Mouse (Mus musculus) intestine, postnatal 0 days (tissue): ENCODE measurements around the gene Ccdc171. TPM values are rescaled to one million over a fixed set of nuclear protein-coding genes. Genes with fewer than 3 reads are reported as not detected.
"Not testable (repeated sequence)": the region's sequence is repeated elsewhere in the genome, so short reads cannot be mapped to it uniquely, and the experiment has no call there.

Experiments used
- ATAC-seq: fragments of 200-750 bp; cut with Nextera tagmentation; 2 replicates; pipeline ENCODE4 v1.8.0; 2017; ENCODE audit warnings: mild to moderate bottlenecking, moderate TSS enrichment, moderate library complexity
- H3K27ac ChIP-seq: fragments of 300-500 bp; sonication (generic); 2 replicates; pipeline ENCODE4 v1.5.1; 2014; ENCODE audit warnings: mild to moderate bottlenecking, low read depth, low read length, moderate library complexity
- H3K27me3 ChIP-seq: fragments of 300-500 bp; sonication (generic); replicated peaks from 2 replicates; pipeline ENCODE4 v1.6.1; 2014; ENCODE audit warnings: low read length, mixed read lengths; ENCODE audit not compliant: control insufficient read depth, insufficient read depth
- H3K36me3 ChIP-seq: fragments of 300-500 bp; sonication (generic); 2 replicates; pipeline ENCODE4 v1.6.1; 2014; ENCODE audit warnings: mild to moderate bottlenecking, moderate library complexity; ENCODE audit not compliant: control insufficient read depth, insufficient read depth
- H3K4me1 ChIP-seq: fragments of 300-500 bp; sonication (generic); replicated peaks from 2 replicates; pipeline ENCODE4 v1.6.1; 2014; ENCODE audit warnings: antibody characterized with exemption, low read length, mixed read lengths; ENCODE audit not compliant: control insufficient read depth, insufficient read depth
- H3K4me2 ChIP-seq: fragments of 300-500 bp; sonication (generic); replicated peaks from 2 replicates; pipeline ENCODE4 v1.6.1; 2014; ENCODE audit warnings: low read depth, mild to moderate bottlenecking, moderate library complexity
- H3K4me3 ChIP-seq: fragments of 300-500 bp; sonication (generic); 2 replicates; pipeline ENCODE4 v1.5.1; 2014; ENCODE audit warnings: low read depth, low read length
- H3K9ac ChIP-seq: fragments of 300-500 bp; sonication (generic); 2 replicates; pipeline ENCODE4 v1.6.1; 2014; ENCODE audit warnings: mild to moderate bottlenecking, low read depth, low read length
- H3K9me3 ChIP-seq: fragments of 300-500 bp; sonication (generic); 2 replicates; pipeline ENCODE4 v1.6.1; 2016; ENCODE audit warnings: mixed run types; ENCODE audit not compliant: control insufficient read depth
- CTCF ChIP-seq: sonication (generic); IDR thresholded peaks from 2 replicates; pipeline ENCODE4 v1.5.1; 2016; ENCODE audit warnings: low read depth, mild to moderate bottlenecking, control low read depth, antibody characterized with exemption, moderate library complexity
- WGBS: fragments of 180-500 bp; shearing (Covaris S2); extraction: QIAGEN DNeasy Blood & Tissue Kit; methylation state at CpG from one replicate; pipeline ENCODE4 v1.1.7; 2014; 5-methylcytosine and 5-hydroxymethylcytosine counted together
- polyA plus RNA-seq: library from polyadenylated mRNA; unstranded; fragments of >200 nt; fragmentation: Nextera tagmentation; extraction: Ambion mirVana; gene quantifications from 2 replicates; pipeline ENCODE4 v1.2.1, GENCODE M21; 2015

The Ccdc171 gene
- polyA plus RNA-seq, 1 experiment from 2014 or later, result 0.69 TPM

GRCm38 (mm10) chr4:83533168-83533911 is 8.0 kb downstream of the Ccdc171 start:
- Histone ChIP-seq H3K27ac (no peak overlapping the region), H3K27me3 (no peaks in the 10 kb centered on the region), H3K4me3 (no peak overlapping the region), H3K4me2 (no peak overlapping the region), H3K9ac (no peak overlapping the region), H3K9me3 (no peaks in the 10 kb centered on the region), H3K36me3 (no peaks in the 10 kb centered on the region), H3K4me1 (no peaks in the 10 kb centered on the region)
- ATAC-seq, result no peak
- TF ChIP-seq CTCF, result peak; percentile 31
- 77% methylated on average over 9 of the region's 9 CpGs for WGBS

- TF ChIP-seq CTCF, result no peak
- H3K9me3 ChIP-seq, result no peaks in the 10 kb centered on the region
Observed at GRCm38 (mm10) chr4:83534024-83534423, 8.7 kb downstream of the Ccdc171 start.

GRCm38 (mm10) chr4:83549501-83549900 is 24.2 kb downstream of the Ccdc171 start:
- WGBS, result 54% methylated on average over 18 of the region's 18 CpGs
- Histone ChIP-seq H3K4me3 (no peak overlapping the region), H3K36me3 (no peaks in the 10 kb centered on the region), H3K9me3 (no peaks in the 10 kb centered on the region), H3K27me3 (no peaks in the 10 kb centered on the region), H3K4me2 (no peak overlapping the region), H3K4me1 (no peaks in the 10 kb centered on the region), H3K27ac (no peak overlapping the region), H3K9ac (no peak overlapping the region)
- no peak for ATAC-seq
- TF ChIP-seq CTCF, result no peak

More at GRCm38 (mm10) chr4:83534024-83534423, 8.7 kb downstream of the Ccdc171 start:
- no peak for ATAC-seq
- no peaks in the 10 kb centered on the region for H3K4me1 ChIP-seq
- H3K27ac ChIP-seq, result no peak overlapping the region
- no peak overlapping the region for H3K4me3 ChIP-seq
- H3K4me2 ChIP-seq, result no peak overlapping the region
- no peaks in the 10 kb centered on the region for H3K36me3 ChIP-seq
- H3K27me3 ChIP-seq, result no peaks in the 10 kb centered on the region
- 27% methylated on average over 7 of the region's 7 CpGs for WGBS
- H3K9ac ChIP-seq, result no peak overlapping the region

GRCm38 (mm10) chr4:83567190-83568113 is 42.1 kb downstream of the Ccdc171 start:
- no peak for TF ChIP-seq CTCF
- Histone ChIP-seq H3K9me3 (no peaks in the 10 kb centered on the region), H3K4me2 (peak overlapping the region; percentile 58), H3K27ac (no peak overlapping the region), H3K36me3 (no peaks in the 10 kb centered on the region), H3K4me3 (no peak overlapping the region), H3K9ac (no peak overlapping the region), H3K27me3 (no peaks in the 10 kb centered on the region), H3K4me1 (no peaks in the 10 kb centered on the region)
- 0 out of 2 replicates have a peak, but pooled peaks have one; percentile 36 for ATAC-seq
- 27% methylated on average over 13 of the region's 13 CpGs for WGBS

- not testable (repeated sequence) for H3K9me3 ChIP-seq, H3K4me3 ChIP-seq, H3K4me1 ChIP-seq, H3K27me3 ChIP-seq, H3K36me3 ChIP-seq, H3K27ac ChIP-seq, ATAC-seq, H3K9ac ChIP-seq
- 4% methylated on average over 9 of the region's 9 CpGs for WGBS
- H3K4me2 ChIP-seq, result peak overlapping the region; percentile 58
Observed at GRCm38 (mm10) chr4:83568145-83568544, 42.8 kb downstream of the Ccdc171 start.

GRCm38 (mm10) chr4:83570569-83570968 is 45.2 kb downstream of the Ccdc171 start:
- H3K27ac ChIP-seq, result no peak overlapping the region
- H3K9me3 ChIP-seq, result 0 out of 2 replicates have a peak, but pooled peaks cover 4% of the 10 kb centered on the region
- H3K4me1 ChIP-seq, result no peaks in the 10 kb centered on the region
- peak; percentile 71 for TF ChIP-seq CTCF
- no peak overlapping the region for H3K4me3 ChIP-seq
- ATAC-seq, result no peak
- H3K36me3 ChIP-seq, result no peaks in the 10 kb centered on the region
- H3K9ac ChIP-seq, result no peak overlapping the region
- 61% methylated on average over 6 of the region's 6 CpGs for WGBS
- H3K4me2 ChIP-seq, result no peak overlapping the region
- H3K27me3 ChIP-seq, result no peaks in the 10 kb centered on the region
